Mouse (Mus musculus): ENCODE measurements around the gene Chtf18. TPM values are rescaled to one million over a fixed set of nuclear protein-coding genes. Genes with fewer than 3 reads are reported as not detected.

Chtf18 gene
- total and polyA plus RNA-seq, 3 experiments = 11.9 to 38.2 (median 24.8) TPM

DNA sequence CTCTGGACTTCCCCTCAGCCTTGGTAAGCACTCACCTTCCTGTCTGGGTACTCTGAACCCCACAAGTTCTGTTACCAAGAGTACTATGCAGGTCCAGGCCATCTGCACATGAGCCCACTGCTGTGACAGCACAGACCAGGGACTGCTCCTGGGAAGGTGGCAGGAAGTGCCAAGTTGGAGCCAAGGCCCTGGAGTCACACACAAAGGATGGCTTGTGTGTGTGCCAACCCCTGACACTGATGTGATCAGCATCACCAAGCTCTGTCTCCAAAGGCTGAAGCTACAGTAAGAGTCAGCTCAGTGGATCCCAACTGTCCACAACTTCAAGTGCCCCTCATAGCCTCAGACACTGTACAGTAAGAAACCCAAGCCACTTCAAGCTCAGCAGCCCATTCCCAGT lies 54.2 kb downstream of the Chtf18 start:
- no peak overlapping the region for H3K4me2 ChIP-seq (ENCODE audit: insufficient read depth, low read depth, poor library complexity, severe bottlenecking)
- H3K79me2 ChIP-seq (replicated peaks; ENCODE audit: control insufficient read depth, extremely low read depth, insufficient read depth, poor library complexity, severe bottlenecking) = no peaks in the 10 kb centered on the region
- peaks cover 20% of the 10 kb centered on the region for H3K9me3 ChIP-seq (replicated peaks; ENCODE audit: low read length)
- H3K4me3 ChIP-seq (replicated peaks in 1 of 3; ENCODE audit: low read depth in 2 of 3, low read length in 2 of 3, poor library complexity in 1 of 3) = no peak overlapping the region
- no peak overlapping the region for H3K9ac ChIP-seq (ENCODE audit: insufficient read depth, low read depth)
- TF ChIP-seq TCF12 (IDR thresholded peaks at IDR 0.05; ENCODE audit: low read depth, low read length) = no peak
- TF ChIP-seq SMC3 (IDR thresholded peaks at IDR 0.05; ENCODE audit: low read depth, low read length) = no peak
- no peak for TF ChIP-seq ZKSCAN1 (IDR thresholded peaks at IDR 0.05; ENCODE audit: borderline replicate concordance, low read depth, low read length)
- no peak for TF ChIP-seq MXI1 (IDR thresholded peaks at IDR 0.05; ENCODE audit: low read depth, low read length)
- TF ChIP-seq CHD1 (IDR thresholded peaks at IDR 0.05; ENCODE audit: low read depth, low read length) = no peak
- TF ChIP-seq USF2 (conservative IDR thresholded peaks at IDR 0.05; ENCODE audit: low read depth, low read length) = no peak
- no peak for TF ChIP-seq GABPA (IDR thresholded peaks at IDR 0.05; ENCODE audit: insufficient replicate concordance, low read depth, low read length)
- TF ChIP-seq TBP (conservative IDR thresholded peaks at IDR 0.05; ENCODE audit: low read depth, low read length) = no peak
- no peak for TF ChIP-seq ETS1 (conservative IDR thresholded peaks at IDR 0.05; ENCODE audit: low read depth, low read length)
- TF ChIP-seq MAX (IDR thresholded peaks at IDR 0.05; ENCODE audit: low read length) = no peak
- no peak for TF ChIP-seq ELF1 (IDR thresholded peaks at IDR 0.05; ENCODE audit: low read depth, low read length)
- no peak for TF ChIP-seq CHD2 (IDR thresholded peaks at IDR 0.05; ENCODE audit: low read length)
- TF ChIP-seq MEF2A (IDR thresholded peaks at IDR 0.05; ENCODE audit: borderline replicate concordance, low read depth, low read length) = no peak
- TF ChIP-seq USF1 (IDR thresholded peaks at IDR 0.05; ENCODE audit: low read depth, low read length) = no peak
- no peak for TF ChIP-seq MAZ (IDR thresholded peaks at IDR 0.05; ENCODE audit: low read depth, low read length)
- no peak for TF ChIP-seq UBTF (IDR thresholded peaks at IDR 0.05; ENCODE audit: low read depth, low read length)
- dilution Hi-C loops (cut with MboI; ENCODE audit: extremely low pct_ligation_motif_present, extremely low pct_unique_long_range_greater_than_20kb, low sequenced_read_pairs) = no loop called here
- H3K4me1 ChIP-seq (ENCODE audit: control insufficient read depth in 1 of 2, insufficient read depth in 2 of 2) = peaks cover 3 to 5% of the 10 kb centered on the region in 2 experiments; a peak in 3 of 4 replicates
- H3K36me3 ChIP-seq (replicated peaks in 1 of 2; ENCODE audit: control insufficient read depth in 1 of 2, insufficient read depth in 1 of 2, low read length in 1 of 2) = no peaks in the 10 kb centered on the region
- DNase-seq (ENCODE audit: extremely low read depth) = no peak
- in situ Hi-C loops (cut with MboI; ENCODE audit: low pct_ligation_motif_present, low pct_unique_long_range_greater_than_20kb, low sequenced_read_pairs) = no loop called here
- H3K27ac ChIP-seq (ENCODE audit: insufficient read depth, low read depth) = no peak overlapping the region
- peaks cover 65% of the 10 kb centered on the region for H3K27me3 ChIP-seq (replicated peaks)

Other genes with a start within 250 kb of the Chtf18 start
Only the 20 nearest of the 28 such genes appear.
- gene Gng13, start 10.2 kb downstream of the Chtf18 start, total RNA-seq (2012; rRNA removed) = 2.9 and 3.4 TPM in 2 replicates
- gene Gng13, start 10.2 kb downstream of the Chtf18 start, total RNA-seq (2014; rRNA removed) = not detected in 2 replicates
- 1.3 and 1.9 TPM in 2 replicates for gene Gng13, start 10.2 kb downstream of the Chtf18 start, polyA plus RNA-seq (2012; ENCODE audit: insufficient read length, low read depth)
- gene Rpusd1, start 251 bp upstream of the Chtf18 start, total RNA-seq (2012; rRNA removed) = 5.8 and 7.2 TPM in 2 replicates
- gene Rpusd1, start 251 bp upstream of the Chtf18 start, total RNA-seq (2014; rRNA removed) = 4.4 and 5.6 TPM in 2 replicates
- 11.7 and 13.8 TPM in 2 replicates for gene Rpusd1, start 251 bp upstream of the Chtf18 start, polyA plus RNA-seq (2012; ENCODE audit: insufficient read length, low read depth)
- gene Mslnl, start 8.6 kb upstream of the Chtf18 start, total RNA-seq (2012; rRNA removed) = not detected in 2 replicates
- gene Mslnl, start 8.6 kb upstream of the Chtf18 start, total RNA-seq (2014; rRNA removed) = not detected in 2 replicates
- not detected in 2 replicates for gene Mslnl, start 8.6 kb upstream of the Chtf18 start, polyA plus RNA-seq (2012; ENCODE audit: insufficient read length, low read depth)
- gene Msln, start 27.0 kb upstream of the Chtf18 start, total RNA-seq (2012; rRNA removed) = not detected in 2 replicates
- gene Msln, start 27.0 kb upstream of the Chtf18 start, total RNA-seq (2014; rRNA removed) = not detected in 2 replicates
- gene Msln, start 27.0 kb upstream of the Chtf18 start, polyA plus RNA-seq (2012; ENCODE audit: insufficient read length, low read depth) = not detected in 2 replicates
- gene Narfl, start 46.4 kb upstream of the Chtf18 start, total RNA-seq (2012; rRNA removed) = 22.0 and 23.4 TPM in 2 replicates
- gene Narfl, start 46.4 kb upstream of the Chtf18 start, total RNA-seq (2014; rRNA removed) = 16.5 and 17.0 TPM in 2 replicates
- 12.1 and 13.3 TPM in 2 replicates for gene Narfl, start 46.4 kb upstream of the Chtf18 start, polyA plus RNA-seq (2012; ENCODE audit: insufficient read length, low read depth)
- gene Haghl, start 58.3 kb upstream of the Chtf18 start, total RNA-seq (2012; rRNA removed) = 14.5 and 16.0 TPM in 2 replicates
- 7.3 and 7.4 TPM in 2 replicates for gene Haghl, start 58.3 kb upstream of the Chtf18 start, total RNA-seq (2014; rRNA removed)
- gene Haghl, start 58.3 kb upstream of the Chtf18 start, polyA plus RNA-seq (2012; ENCODE audit: insufficient read length, low read depth) = 7.4 and 7.8 TPM in 2 replicates
- 0.13 and 0.25 TPM in 2 replicates for gene Ccdc78, start 59.2 kb upstream of the Chtf18 start, total RNA-seq (2012; rRNA removed)
- 0.13 TPM in 1 of 2 replicates, not detected in the other for gene Ccdc78, start 59.2 kb upstream of the Chtf18 start, total RNA-seq (2014; rRNA removed)
- 0.40 and 0.49 TPM in 2 replicates for gene Ccdc78, start 59.2 kb upstream of the Chtf18 start, polyA plus RNA-seq (2012; ENCODE audit: insufficient read length, low read depth)
- gene Fam173a, start 65.5 kb upstream of the Chtf18 start, total RNA-seq (2012; rRNA removed) = 55.0 and 68.3 TPM in 2 replicates
- 21.9 and 25.5 TPM in 2 replicates for gene Fam173a, start 65.5 kb upstream of the Chtf18 start, total RNA-seq (2014; rRNA removed)
- gene Fam173a, start 65.5 kb upstream of the Chtf18 start, polyA plus RNA-seq (2012; ENCODE audit: insufficient read length, low read depth) = 25.5 and 27.8 TPM in 2 replicates
- not detected in 2 replicates for gene AC134908.4, start 68.2 kb upstream of the Chtf18 start, total RNA-seq (2012; rRNA removed)
- gene AC134908.4, start 68.2 kb upstream of the Chtf18 start, total RNA-seq (2014; rRNA removed) = not detected in 2 replicates
- not detected in 2 replicates for gene AC134908.4, start 68.2 kb upstream of the Chtf18 start, polyA plus RNA-seq (2012; ENCODE audit: insufficient read length, low read depth)
- 49.8 and 50.1 TPM in 2 replicates for gene Metrn, start 69.7 kb upstream of the Chtf18 start, total RNA-seq (2012; rRNA removed)
- gene Metrn, start 69.7 kb upstream of the Chtf18 start, total RNA-seq (2014; rRNA removed) = 18.1 and 23.7 TPM in 2 replicates
- gene Metrn, start 69.7 kb upstream of the Chtf18 start, polyA plus RNA-seq (2012; ENCODE audit: insufficient read length, low read depth) = 16.9 and 17.7 TPM in 2 replicates
- not detected in 2 replicates for gene Fbxl16, start 81.7 kb upstream of the Chtf18 start, total RNA-seq (2012; rRNA removed)
- gene Fbxl16, start 81.7 kb upstream of the Chtf18 start, total RNA-seq (2014; rRNA removed) = not detected in 2 replicates
- not detected in 2 replicates for gene Fbxl16, start 81.7 kb upstream of the Chtf18 start, polyA plus RNA-seq (2012; ENCODE audit: insufficient read length, low read depth)
- 27.2 and 28.6 TPM in 2 replicates for gene Wdr24, start 96.2 kb upstream of the Chtf18 start, total RNA-seq (2012; rRNA removed)
- 17.3 and 20.9 TPM in 2 replicates for gene Wdr24, start 96.2 kb upstream of the Chtf18 start, total RNA-seq (2014; rRNA removed)
- 16.9 and 20.4 TPM in 2 replicates for gene Wdr24, start 96.2 kb upstream of the Chtf18 start, polyA plus RNA-seq (2012; ENCODE audit: insufficient read length, low read depth)
- 7.7 and 9.3 TPM in 2 replicates for gene Jmjd8, start 101.4 kb upstream of the Chtf18 start, total RNA-seq (2012; rRNA removed)
- gene Jmjd8, start 101.4 kb upstream of the Chtf18 start, total RNA-seq (2014; rRNA removed) = 4.8 and 6.1 TPM in 2 replicates
- 8.3 and 8.5 TPM in 2 replicates for gene Jmjd8, start 101.4 kb upstream of the Chtf18 start, polyA plus RNA-seq (2012; ENCODE audit: insufficient read length, low read depth)
- gene Stub1, start 106.0 kb upstream of the Chtf18 start, total RNA-seq (2012; rRNA removed) = 98.3 and 107 TPM in 2 replicates
- 60.4 and 62.9 TPM in 2 replicates for gene Stub1, start 106.0 kb upstream of the Chtf18 start, total RNA-seq (2014; rRNA removed)
- gene Stub1, start 106.0 kb upstream of the Chtf18 start, polyA plus RNA-seq (2012; ENCODE audit: insufficient read length, low read depth) = 84.8 and 87.1 TPM in 2 replicates
- gene Rhbdl1, start 109.9 kb upstream of the Chtf18 start, total RNA-seq (2012; rRNA removed) = 1.9 and 2.4 TPM in 2 replicates
- not detected in 2 replicates for gene Rhbdl1, start 109.9 kb upstream of the Chtf18 start, total RNA-seq (2014; rRNA removed)
- 2.8 and 4.6 TPM in 2 replicates for gene Rhbdl1, start 109.9 kb upstream of the Chtf18 start, polyA plus RNA-seq (2012; ENCODE audit: insufficient read length, low read depth)
- gene Gm20683, start 114.3 kb upstream of the Chtf18 start, total RNA-seq (2012; rRNA removed) = 3.1 and 3.8 TPM in 2 replicates
- 0.96 and 1.3 TPM in 2 replicates for gene Gm20683, start 114.3 kb upstream of the Chtf18 start, total RNA-seq (2014; rRNA removed)
- gene Gm20683, start 114.3 kb upstream of the Chtf18 start, polyA plus RNA-seq (2012; ENCODE audit: insufficient read length, low read depth) = 1.4 and 4.8 TPM in 2 replicates
- 16.2 and 26.1 TPM in 2 replicates for gene Rhot2, start 117.4 kb upstream of the Chtf18 start, total RNA-seq (2012; rRNA removed)
- 17.3 and 19.5 TPM in 2 replicates for gene Rhot2, start 117.4 kb upstream of the Chtf18 start, total RNA-seq (2014; rRNA removed)
- 33.8 and 51.5 TPM in 2 replicates for gene Rhot2, start 117.4 kb upstream of the Chtf18 start, polyA plus RNA-seq (2012; ENCODE audit: insufficient read length, low read depth)
- gene Wdr90, start 134.1 kb upstream of the Chtf18 start, total RNA-seq (2012; rRNA removed) = 31.9 and 38.0 TPM in 2 replicates
- gene Wdr90, start 134.1 kb upstream of the Chtf18 start, total RNA-seq (2014; rRNA removed) = 16.0 and 17.5 TPM in 2 replicates
- gene Wdr90, start 134.1 kb upstream of the Chtf18 start, polyA plus RNA-seq (2012; ENCODE audit: insufficient read length, low read depth) = 19.9 and 23.8 TPM in 2 replicates
- 16.1 and 16.5 TPM in 2 replicates for gene Mcrip2, start 141.3 kb upstream of the Chtf18 start, total RNA-seq (2012; rRNA removed)
- 0.82 and 1.4 TPM in 2 replicates for gene Mcrip2, start 141.3 kb upstream of the Chtf18 start, total RNA-seq (2014; rRNA removed)
- 1.7 and 2.2 TPM in 2 replicates for gene Mcrip2, start 141.3 kb upstream of the Chtf18 start, polyA plus RNA-seq (2012; ENCODE audit: insufficient read length, low read depth)
- 43.6 and 52.5 TPM in 2 replicates for gene Mettl26, start 147.7 kb upstream of the Chtf18 start, total RNA-seq (2012; rRNA removed)
- gene Mettl26, start 147.7 kb upstream of the Chtf18 start, total RNA-seq (2014; rRNA removed) = 31.9 and 33.0 TPM in 2 replicates
- 29.8 and 32.0 TPM in 2 replicates for gene Mettl26, start 147.7 kb upstream of the Chtf18 start, polyA plus RNA-seq (2012; ENCODE audit: insufficient read length, low read depth)

Measured in CH12.LX (cell line).